Mouse (Mus musculus): Measurements from ENCODE around the gene Tmem201. TPM values are rescaled to one million over a fixed set of nuclear protein-coding genes. Genes with fewer than 3 reads are reported as not detected.

Gene Tmem201
- total RNA-seq, 4 experiments from 2014 or later = 65.4 to 71.4 (median 69.0) TPM

GRCm38 (mm10) chr4:149683875-149684274 is 54.0 kb downstream of the Tmem201 start:
- no peak for DNase-seq (ENCODE audit: low spot score in 2 of 2)

DNA sequence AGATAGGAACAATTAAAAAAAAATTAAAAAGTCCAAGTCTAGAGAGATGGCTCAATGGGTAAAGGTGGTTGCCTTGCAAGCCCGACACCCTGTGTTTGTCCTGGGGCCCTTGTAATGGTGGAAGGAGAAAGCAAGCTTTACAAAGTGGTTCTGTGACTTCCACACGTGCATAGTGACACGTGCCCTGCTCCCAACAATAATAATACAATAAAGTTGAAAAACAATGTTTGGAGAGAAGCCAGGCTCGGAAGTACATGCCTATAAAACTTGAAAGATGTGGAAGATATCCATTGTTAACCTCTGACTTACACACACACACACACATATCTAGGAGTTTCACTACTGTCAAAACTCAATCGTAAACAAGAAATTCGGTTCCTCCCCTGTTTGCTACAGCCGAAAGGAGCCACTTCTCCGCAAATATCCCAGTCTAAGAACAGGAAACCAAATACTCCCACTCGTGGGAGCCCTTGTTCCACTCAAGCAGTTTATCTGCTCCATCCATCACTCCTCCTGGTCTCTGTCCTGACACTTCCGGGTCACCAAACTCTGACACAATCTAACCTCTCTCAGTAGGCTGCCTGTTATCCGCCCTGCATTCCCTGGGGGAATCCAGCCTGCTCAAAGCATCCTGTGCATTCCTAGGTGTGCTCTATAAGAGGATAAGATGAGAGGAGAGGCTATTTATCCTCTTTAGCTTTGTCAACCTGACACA is 58.6 kb downstream of the Tmem201 start:
- DNase-seq (ENCODE audit: low spot score in 2 of 2) = no peak

GRCm38 (mm10) chr4:149678006-149678405 is 59.8 kb downstream of the Tmem201 start:
- no peak for DNase-seq (ENCODE audit: low spot score in 2 of 2)

- DNase-seq (ENCODE audit: low spot score in 2 of 2) = peak; percentile 53 to 64
Measured at GRCm38 (mm10) chr4:149675378-149676261, 62.2 kb downstream of the Tmem201 start.

- no peak for DNase-seq (ENCODE audit: low spot score in 2 of 2)
Measured at GRCm38 (mm10) chr4:149674814-149675377, 62.9 kb downstream of the Tmem201 start.

- DNase-seq (ENCODE audit: low spot score in 2 of 2) = no peak
Measured at GRCm38 (mm10) chr4:149672747-149673146, 65.1 kb downstream of the Tmem201 start.

GRCm38 (mm10) chr4:149671175-149671574 is 66.7 kb downstream of the Tmem201 start:
- no peak for DNase-seq (ENCODE audit: low spot score in 2 of 2)

GRCm38 (mm10) chr4:149665692-149666090 is 72.2 kb downstream of the Tmem201 start:
- DNase-seq (ENCODE audit: low spot score in 2 of 2) = no peak

Other genes with a start within 250 kb of the Tmem201 start
- gene Ctnnbip1, start 219.8 kb downstream of the Tmem201 start, total RNA-seq (2022) = 10 to 100 TPM; 29.0 to 40.0 (median 33.0) TPM
- 1,000 to 10,000 TPM; 1,199 to 1,281 (median 1,221) TPM for gene Clstn1, start 151.6 kb downstream of the Tmem201 start, total RNA-seq (2022)
- gene Pik3cd, start 35.5 kb downstream of the Tmem201 start, total RNA-seq (2022) = 10 to 100 TPM; 21.6 to 25.5 (median 23.3) TPM
- 10 to 100 TPM; 31.9 to 33.7 (median 32.4) TPM for gene Slc25a33, start 36.2 kb upstream of the Tmem201 start, total RNA-seq (2022)
- 10 to 100 TPM; 21.6 to 30.4 (median 23.9) TPM for gene Spsb1, start 217.0 kb upstream of the Tmem201 start, total RNA-seq (2022)

All from left cerebral cortex, adult 8-10 months (tissue).